15 mouse cellular contexts compared by ENCODE assay signal in genomic region chr2:133497071-133497470, GRCm38 (mm10).
"Had no signal": no experiment of that assay in that cellular context is flagged by ENCODE, and none has a peak within 500 bp of the region (broad histone marks: within the 10 kb centered on the region; RNA-seq: fewer than 3 reads in every experiment).

No protein-coding gene starts in this region.

- H3K9ac ChIP-seq: hindbrain, embryonic 15.5 days; limb, embryonic 15.5 days; liver, embryonic 15.5 days; midbrain, embryonic 13.5 days; neural tube, embryonic 15.5 days had no signal

- ATAC-seq: intestine, postnatal 0 days; midbrain, embryonic 13.5 days had no signal

- H3K27ac ChIP-seq: hindbrain, embryonic 15.5 days; limb, embryonic 15.5 days; liver, embryonic 15.5 days; midbrain, embryonic 13.5 days; neural tube, embryonic 15.5 days had no signal

- DNase-seq: kidney, adult 8-10 months; kidney, postnatal 25 days; layer of hippocampus, adult 9-11 months; layer of hippocampus, postnatal 36 days; right cerebral cortex, adult 18-20 months; right cerebral cortex, postnatal 25 days; thymus, adult 18-20 months; thymus, postnatal 14 days had no signal

- H3K27me3 ChIP-seq: hindbrain, embryonic 15.5 days; limb, embryonic 15.5 days; liver, embryonic 15.5 days; midbrain, embryonic 13.5 days; neural tube, embryonic 15.5 days had no signal

- H3K9me3 ChIP-seq: hindbrain, embryonic 15.5 days; limb, embryonic 15.5 days; liver, embryonic 15.5 days; midbrain, embryonic 13.5 days; neural tube, embryonic 15.5 days had no signal

- H3K4me1 ChIP-seq: hindbrain, embryonic 15.5 days; limb, embryonic 15.5 days; midbrain, embryonic 13.5 days; neural tube, embryonic 15.5 days had no signal

- H3K4me2 ChIP-seq: hindbrain, embryonic 15.5 days; limb, embryonic 15.5 days; liver, embryonic 15.5 days; midbrain, embryonic 13.5 days; neural tube, embryonic 15.5 days had no signal

- H3K4me3 ChIP-seq: hindbrain, embryonic 15.5 days; limb, embryonic 15.5 days; liver, embryonic 15.5 days; midbrain, embryonic 13.5 days; myocyte; neural tube, embryonic 15.5 days had no signal

- H3K36me3 ChIP-seq: hindbrain, embryonic 15.5 days; limb, embryonic 15.5 days; liver, embryonic 15.5 days; midbrain, embryonic 13.5 days; neural tube, embryonic 15.5 days had no signal
